Mouse (Mus musculus): ENCODE data around the gene Tcp11.

The Tcp11 gene

GRCm38 (mm10) chr17:28080045-28080816 lies at the start of gene Tcp11:
Gene Tcp11, minus strand, starts transcription at chr17:28080639.
- DNase-seq (ENCODE audit: low spot score in 2 of 2) = peak in 1 of 2 experiments; percentile 65

GRCm38 (mm10) chr17:28129796-28130195 lies 49.4 kb upstream of the Tcp11 start:
- DNase-seq (ENCODE audit: low spot score in 2 of 2) = no peak

- no peak for DNase-seq (ENCODE audit: low spot score in 2 of 2)
These were observed 43.9 kb upstream of the Tcp11 start for GRCm38 (mm10) chr17:28124368-28124767.

- no peak for DNase-seq (ENCODE audit: low spot score in 2 of 2)
These were observed 43.2 kb upstream of the Tcp11 start for GRCm38 (mm10) chr17:28123627-28124026.

GRCm38 (mm10) chr17:28122949-28123348 lies 42.5 kb upstream of the Tcp11 start:
- no peak for DNase-seq (ENCODE audit: low spot score in 2 of 2)

- DNase-seq (ENCODE audit: low spot score in 2 of 2) = no peak
These were observed 40.0 kb upstream of the Tcp11 start for GRCm38 (mm10) chr17:28120460-28120859.

- no peak for DNase-seq (ENCODE audit: low spot score in 2 of 2)
These were observed 37.2 kb upstream of the Tcp11 start for GRCm38 (mm10) chr17:28117451-28118209.

- no peak for DNase-seq (ENCODE audit: low spot score in 2 of 2)
These were observed 35.9 kb upstream of the Tcp11 start for GRCm38 (mm10) chr17:28116335-28116734.

- DNase-seq (ENCODE audit: low spot score in 2 of 2) = no peak
These were observed 31.8 kb upstream of the Tcp11 start for GRCm38 (mm10) chr17:28112266-28112665.

- no peak for DNase-seq (ENCODE audit: low spot score in 2 of 2)
These were observed 26.8 kb upstream of the Tcp11 start for GRCm38 (mm10) chr17:28107275-28107674.

GRCm38 (mm10) chr17:28106352-28106751 lies 25.9 kb upstream of the Tcp11 start:
- DNase-seq (ENCODE audit: low spot score in 2 of 2) = peak in 1 of 2 experiments; percentile 44

GRCm38 (mm10) chr17:28104416-28104815 lies 24.0 kb upstream of the Tcp11 start:
- DNase-seq (ENCODE audit: low spot score in 2 of 2) = no peak

GRCm38 (mm10) chr17:28101902-28102319 lies 21.5 kb upstream of the Tcp11 start:
- DNase-seq (ENCODE audit: low spot score in 2 of 2) = no peak

GRCm38 (mm10) chr17:28101284-28101887 lies 20.9 kb upstream of the Tcp11 start:
- DNase-seq (ENCODE audit: low spot score in 2 of 2) = no peak

GRCm38 (mm10) chr17:28100669-28101068 lies 20.2 kb upstream of the Tcp11 start:
- no peak for DNase-seq (ENCODE audit: low spot score in 2 of 2)

GRCm38 (mm10) chr17:28099086-28099485 lies 18.6 kb upstream of the Tcp11 start:
- no peak for DNase-seq (ENCODE audit: low spot score in 2 of 2)

GRCm38 (mm10) chr17:28097308-28097707 lies 16.9 kb upstream of the Tcp11 start:
- DNase-seq (ENCODE audit: low spot score in 2 of 2) = no peak

GRCm38 (mm10) chr17:28096418-28096817 lies 16.0 kb upstream of the Tcp11 start:
- DNase-seq (ENCODE audit: low spot score in 2 of 2) = no peak

GRCm38 (mm10) chr17:28093837-28094236 lies 13.4 kb upstream of the Tcp11 start:
- DNase-seq (ENCODE audit: low spot score in 2 of 2) = no peak

GRCm38 (mm10) chr17:28092297-28092696 lies 11.9 kb upstream of the Tcp11 start:
- DNase-seq (ENCODE audit: low spot score in 2 of 2) = no peak

GRCm38 (mm10) chr17:28088718-28089117 lies 8.3 kb upstream of the Tcp11 start:
- no peak for DNase-seq (ENCODE audit: low spot score in 2 of 2)

GRCm38 (mm10) chr17:28087430-28087829 lies 7.0 kb upstream of the Tcp11 start:
- DNase-seq (ENCODE audit: low spot score in 2 of 2) = no peak

- DNase-seq (ENCODE audit: low spot score in 2 of 2) = peak; percentile 77 to 95
These were observed 4.5 kb upstream of the Tcp11 start for GRCm38 (mm10) chr17:28084964-28085363.

Data from spleen, postnatal 10 days (tissue).